Mouse (Mus musculus): ENCODE data around the gene Ncaph2. TPM values are rescaled to one million over a fixed set of nuclear protein-coding genes. Genes with fewer than 3 reads are reported as not detected.

The Ncaph2 gene
- total RNA-seq (2021), result 10 to 100 TPM; 39.0 to 40.8 TPM
- long read RNA-seq, experiment 1, transcript Ncaph2-209 (20 exons, 3,255 nt), result minor isoform, 15 of 74 reads
- long read RNA-seq, experiment 1, transcript Ncaph2-202 (20 exons, 3,299 nt), result major isoform, 39 of 74 reads
- long read RNA-seq, experiment 1, transcript Ncaph2-203 (20 exons, 3,302 nt), result minor isoform, 8 of 74 reads
- long read RNA-seq, experiment 1, partial matches to known transcripts, result 7 of 74 reads
- long read RNA-seq, experiment 1, other reads (novel, unspliced or antisense), result 4 of 74 reads
- long read RNA-seq, experiment 2, transcript Ncaph2-202 (20 exons, 3,299 nt), result major isoform, 37 of 75 reads
- long read RNA-seq, experiment 2, transcript Ncaph2-203 (20 exons, 3,302 nt), result minor isoform, 6 of 75 reads
- long read RNA-seq, experiment 2, transcript Ncaph2-209 (20 exons, 3,255 nt), result minor isoform, 11 of 75 reads
- long read RNA-seq, experiment 2, partial matches to known transcripts, result 10 of 75 reads
- long read RNA-seq, experiment 2, other reads (novel, unspliced or antisense), result 9 of 75 reads

GRCm38 (mm10) chr15:89355241-89356187, at the start of gene Ncaph2, which contains the start of gene Lmf2:
Gene Ncaph2, plus strand, starts transcription at chr15:89355719.
Gene Lmf2, minus strand, starts transcription at chr15:89355659.
- DNase-seq, result peak; percentile 95
- intact Hi-C loops (cut with DNase I; ENCODE audit: low total_unique reads), result no loop called here

- DNase-seq, result no peak
- intact Hi-C loops (cut with DNase I; ENCODE audit: low total_unique reads), result no loop called here
Observed at GRCm38 (mm10) chr15:89305966-89306365, 49.6 kb upstream of the Ncaph2 start.

GRCm38 (mm10) chr15:89307461-89307860, 48.1 kb upstream of the Ncaph2 start:
- intact Hi-C loops (cut with DNase I; ENCODE audit: low total_unique reads), result no loop called here
- no peak for DNase-seq

- intact Hi-C loops (cut with DNase I; ENCODE audit: low total_unique reads), result no loop called here
Observed at GRCm38 (mm10) chr15:89308406-89309139, 46.9 kb upstream of the Ncaph2 start.

GRCm38 (mm10) chr15:89309962-89310498, 45.5 kb upstream of the Ncaph2 start:
- intact Hi-C loops (cut with DNase I; ENCODE audit: low total_unique reads), result no loop called here
- DNase-seq, result no peak

More at GRCm38 (mm10) chr15:89308406-89309139, 46.9 kb upstream of the Ncaph2 start:
- no peak for DNase-seq

- no peak for DNase-seq
- intact Hi-C loops (cut with DNase I; ENCODE audit: low total_unique reads), result no loop called here
Observed at GRCm38 (mm10) chr15:89313359-89313758, 42.2 kb upstream of the Ncaph2 start.

- DNase-seq, result no peak
- intact Hi-C loops (cut with DNase I; ENCODE audit: low total_unique reads), result no loop called here
Observed at GRCm38 (mm10) chr15:89314107-89314506, 41.4 kb upstream of the Ncaph2 start.

- intact Hi-C loops (cut with DNase I; ENCODE audit: low total_unique reads), result no loop called here
- DNase-seq, result no peak
Observed at GRCm38 (mm10) chr15:89314511-89315189, 40.9 kb upstream of the Ncaph2 start.

- intact Hi-C loops (cut with DNase I; ENCODE audit: low total_unique reads), result no loop called here
- DNase-seq, result peak; percentile 100
Observed at GRCm38 (mm10) chr15:89315190-89315731, 40.3 kb upstream of the Ncaph2 start, which contains the start of gene Sbf1. Gene Sbf1, minus strand, starts transcription at chr15:89315311.

- intact Hi-C loops (cut with DNase I; ENCODE audit: low total_unique reads), result no loop called here
- no peak for DNase-seq
Observed at GRCm38 (mm10) chr15:89316146-89316545, 39.4 kb upstream of the Ncaph2 start.

GRCm38 (mm10) chr15:89321264-89321663, 34.3 kb upstream of the Ncaph2 start:
- DNase-seq, result no peak
- intact Hi-C loops (cut with DNase I; ENCODE audit: low total_unique reads), result no loop called here

- no peak for DNase-seq
Observed at GRCm38 (mm10) chr15:89322670-89323522, 32.6 kb upstream of the Ncaph2 start, which contains the start of gene Adm2. Gene Adm2, plus strand, starts transcription at chr15:89322720.

GRCm38 (mm10) chr15:89323656-89324055, 31.9 kb upstream of the Ncaph2 start:
- DNase-seq, result no peak
- intact Hi-C loops (cut with DNase I; ENCODE audit: low total_unique reads), result no loop called here

More at GRCm38 (mm10) chr15:89322670-89323522, 32.6 kb upstream of the Ncaph2 start, which contains the start of gene Adm2:
- intact Hi-C loops (cut with DNase I; ENCODE audit: low total_unique reads), result no loop called here

GRCm38 (mm10) chr15:89326441-89326840, 29.1 kb upstream of the Ncaph2 start:
- DNase-seq, result no peak
- intact Hi-C loops (cut with DNase I; ENCODE audit: low total_unique reads), result no loop called here

- no peak for DNase-seq
- intact Hi-C loops (cut with DNase I; ENCODE audit: low total_unique reads), result no loop called here
Observed at GRCm38 (mm10) chr15:89334271-89334670, 21.2 kb upstream of the Ncaph2 start, which contains the start of gene Miox. Gene Miox, plus strand, starts transcription at chr15:89334398.

- intact Hi-C loops (cut with DNase I; ENCODE audit: low total_unique reads), result no loop called here
- no peak for DNase-seq
Observed at GRCm38 (mm10) chr15:89334774-89335537, 20.6 kb upstream of the Ncaph2 start.

Data from gastrocnemius, postnatal 14 days (tissue).